Mouse (Mus musculus) hindbrain, embryonic 11.5 days (tissue): ENCODE data around the gene Slit3. TPM values are rescaled to one million over a fixed set of nuclear protein-coding genes. Genes with fewer than 3 reads are reported as not detected.
A peak's percentile ranks its signal among the peaks of the same experiment; 100 is the strongest.

Experiments used
- ATAC-seq: fragments of 200-750 bp; cut with Nextera tagmentation; 2 replicates; pipeline ENCODE4 v1.8.0; 2017; ENCODE audit warnings: mild to moderate bottlenecking, moderate TSS enrichment, moderate library complexity; ENCODE audit not compliant: low FRiP score
- DNase-seq: peaks from one replicate; pipeline ENCODE4 v3.0.0-alpha.2; 2015; ENCODE audit warnings: low spot score
- H3K27ac ChIP-seq: fragments of 300-500 bp; sonication (generic); 2 replicates; pipeline ENCODE4 v1.5.1; 2014; ENCODE audit warnings: mild to moderate bottlenecking, low read depth, low read length
- H3K27me3 ChIP-seq: fragments of 300-500 bp; sonication (generic); 2 replicates; pipeline ENCODE4 v1.6.1; 2014; ENCODE audit warnings: mild to moderate bottlenecking, low read length, moderate library complexity, mixed read lengths; ENCODE audit not compliant: control insufficient read depth, insufficient read depth
- H3K36me3 ChIP-seq: fragments of 300-500 bp; sonication (generic); 2 replicates; pipeline ENCODE4 v1.6.1; 2014; ENCODE audit warnings: mild to moderate bottlenecking, low read length, moderate library complexity, mixed read lengths; ENCODE audit not compliant: control insufficient read depth, insufficient read depth
- H3K4me1 ChIP-seq: fragments of 300-500 bp; sonication (generic); replicated peaks from 2 replicates; pipeline ENCODE4 v1.6.1; 2014; ENCODE audit warnings: low read length, mixed read lengths; ENCODE audit not compliant: control insufficient read depth, insufficient read depth
- H3K4me2 ChIP-seq: fragments of 300-500 bp; sonication (generic); replicated peaks from 2 replicates; pipeline ENCODE4 v1.6.1; 2014; ENCODE audit warnings: mild to moderate bottlenecking, low read depth, low read length
- H3K4me3 ChIP-seq: fragments of 300-500 bp; sonication (generic); 2 replicates; pipeline ENCODE4 v1.5.1; 2014; ENCODE audit warnings: low read depth, low read length
- H3K9ac ChIP-seq: fragments of 300-500 bp; sonication (generic); 2 replicates; pipeline ENCODE4 v1.6.1; 2014; ENCODE audit warnings: low read depth, low read length
- H3K9me3 ChIP-seq: fragments of 300-500 bp; sonication (generic); 2 replicates; pipeline ENCODE4 v1.6.1; 2016; ENCODE audit warnings: low read length; ENCODE audit not compliant: control insufficient read depth
- WGBS: fragments of 180-500 bp; shearing (Covaris S2); extraction: QIAGEN DNeasy Blood & Tissue Kit; methylation state at CpG from one replicate; pipeline ENCODE4 v1.1.7; 2014; 5-methylcytosine and 5-hydroxymethylcytosine counted together
- polyA plus RNA-seq: library from polyadenylated mRNA; unstranded; fragments of >200 nt; fragmentation: Nextera tagmentation; extraction: Ambion mirVana; gene quantifications from 2 replicates; pipeline ENCODE4 v1.2.1, GENCODE M21; 2014

Slit3 gene
- polyA plus RNA-seq, 1 experiment from 2014 or later: 39.3 TPM

- WGBS: 69% methylated on average over 6 of the region's 6 CpGs
- H3K27ac ChIP-seq: no peak overlapping the region
These were observed 2.3 kb upstream of the Slit3 start for GRCm38 (mm10) chr11:35118731-35119130.

DNA sequence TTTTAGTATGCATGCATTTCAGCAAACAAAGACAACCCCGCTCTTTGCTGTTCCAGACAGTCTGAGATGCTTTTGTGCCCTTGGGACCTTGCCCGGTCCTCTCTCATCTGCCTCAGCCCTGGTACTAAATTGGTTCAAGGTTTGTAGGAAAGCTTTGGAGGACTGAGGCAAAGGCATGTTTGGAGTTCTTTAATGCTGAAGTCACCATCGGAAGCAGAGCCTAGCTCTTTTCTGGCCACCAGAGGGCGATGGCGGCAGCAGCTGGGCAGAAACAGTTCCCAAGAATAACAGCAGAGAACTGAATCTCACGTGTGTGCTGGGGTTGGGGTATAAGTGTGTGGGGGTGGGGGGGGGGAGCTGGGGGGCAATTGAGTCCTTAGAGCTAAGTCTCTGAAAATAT, 1.7 kb upstream of the Slit3 start:
- 8% methylated on average over 6 of the region's 6 CpGs for WGBS
- Histone ChIP-seq H3K4me3 (no peak overlapping the region), H3K27me3 (peaks cover 26% of the 10 kb centered on the region), H3K27ac (no peak overlapping the region), H3K4me1 (peaks cover 6% of the 10 kb centered on the region; the same call in 1 of the 2 replicates), H3K9me3 (no peaks in the 10 kb centered on the region), H3K9ac (no peak overlapping the region), H3K4me2 (no peak overlapping the region), H3K36me3 (no peaks in the 10 kb centered on the region)
- DNase-seq (peak; percentile 85), ATAC-seq (no peak)

More at GRCm38 (mm10) chr11:35118731-35119130, 2.3 kb upstream of the Slit3 start:
- Histone ChIP-seq H3K27me3 (peaks cover 25% of the 10 kb centered on the region), H3K9me3 (no peaks in the 10 kb centered on the region), H3K4me2 (no peak overlapping the region), H3K4me1 (peaks cover 6% of the 10 kb centered on the region; the same call in 1 of the 2 replicates), H3K9ac (no peak overlapping the region), H3K4me3 (no peak overlapping the region), H3K36me3 (no peaks in the 10 kb centered on the region)
- ATAC-seq: no peak
- no peak for DNase-seq

DNA sequence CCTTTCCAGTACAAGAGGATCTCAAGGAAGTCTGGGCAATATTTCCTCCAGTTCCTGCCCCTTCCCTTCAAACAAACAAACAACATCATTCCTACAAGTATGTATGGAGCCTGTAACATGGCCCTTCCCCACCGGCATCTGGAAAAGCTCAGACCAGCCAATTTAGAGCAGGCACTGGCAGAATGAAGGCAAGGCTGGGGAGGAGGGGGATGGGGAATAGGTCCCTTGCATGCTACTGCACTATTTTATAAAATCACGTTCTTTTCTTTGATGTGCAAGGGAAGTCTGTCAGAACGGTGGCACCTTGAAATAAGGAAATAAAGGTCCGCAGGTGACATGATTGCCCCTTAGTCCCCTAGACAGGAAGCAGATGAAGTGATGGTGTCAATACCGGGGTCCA, 948 bp upstream of the Slit3 start:
- no peak overlapping the region for H3K4me2 ChIP-seq
- H3K9ac ChIP-seq: no peak overlapping the region
- peaks cover 6% of the 10 kb centered on the region; the same call in 1 of the 2 replicates for H3K4me1 ChIP-seq
- H3K36me3 ChIP-seq: no peaks in the 10 kb centered on the region
- DNase-seq (no peak), ATAC-seq (no peak)
- no peak overlapping the region for H3K4me3 ChIP-seq
- no peak overlapping the region for H3K27ac ChIP-seq
- no peaks in the 10 kb centered on the region for H3K9me3 ChIP-seq
- peaks cover 26% of the 10 kb centered on the region for H3K27me3 ChIP-seq
- WGBS: 53% methylated on average over 5 of the region's 5 CpGs

DNA sequence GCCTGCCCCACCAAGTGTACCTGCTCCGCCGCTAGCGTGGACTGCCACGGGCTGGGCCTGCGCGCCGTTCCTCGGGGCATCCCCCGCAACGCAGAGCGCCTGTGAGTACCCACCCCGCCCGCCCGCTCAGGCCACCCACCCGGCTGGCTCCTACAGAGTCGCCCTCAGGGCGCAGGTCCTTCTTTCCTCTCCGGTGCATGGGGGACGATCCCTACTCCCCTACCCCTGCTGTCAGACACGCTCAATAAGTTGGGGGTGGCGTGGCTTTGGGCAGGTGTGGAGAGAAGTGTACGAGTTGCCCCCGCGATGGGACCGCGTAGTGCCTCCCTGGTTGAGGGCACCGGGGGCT, 561 bp downstream of the Slit3 start:
- Histone ChIP-seq H3K4me1 (peaks cover 6% of the 10 kb centered on the region; the same call in 1 of the 2 replicates), H3K9ac (peak overlapping the region; percentile 65; the same call in 1 of the 2 replicates), H3K4me2 (peak overlapping the region; percentile 99), H3K27me3 (peaks cover 26% of the 10 kb centered on the region), H3K27ac (no peak overlapping the region), H3K36me3 (no peaks in the 10 kb centered on the region), H3K9me3 (no peaks in the 10 kb centered on the region), H3K4me3 (peak overlapping the region; percentile 66)
- peak; percentile 44 for ATAC-seq
- 1% methylated on average over 23 of the region's 27 CpGs for WGBS
- peak; percentile 62 for DNase-seq

- peak; percentile 45 for DNase-seq
- H3K27me3 ChIP-seq: peaks cover 26% of the 10 kb centered on the region
- WGBS: under 1% methylated on average over 23 of the region's 23 CpGs
These were observed 1.2 kb downstream of the Slit3 start for GRCm38 (mm10) chr11:35122091-35122811.

DNA sequence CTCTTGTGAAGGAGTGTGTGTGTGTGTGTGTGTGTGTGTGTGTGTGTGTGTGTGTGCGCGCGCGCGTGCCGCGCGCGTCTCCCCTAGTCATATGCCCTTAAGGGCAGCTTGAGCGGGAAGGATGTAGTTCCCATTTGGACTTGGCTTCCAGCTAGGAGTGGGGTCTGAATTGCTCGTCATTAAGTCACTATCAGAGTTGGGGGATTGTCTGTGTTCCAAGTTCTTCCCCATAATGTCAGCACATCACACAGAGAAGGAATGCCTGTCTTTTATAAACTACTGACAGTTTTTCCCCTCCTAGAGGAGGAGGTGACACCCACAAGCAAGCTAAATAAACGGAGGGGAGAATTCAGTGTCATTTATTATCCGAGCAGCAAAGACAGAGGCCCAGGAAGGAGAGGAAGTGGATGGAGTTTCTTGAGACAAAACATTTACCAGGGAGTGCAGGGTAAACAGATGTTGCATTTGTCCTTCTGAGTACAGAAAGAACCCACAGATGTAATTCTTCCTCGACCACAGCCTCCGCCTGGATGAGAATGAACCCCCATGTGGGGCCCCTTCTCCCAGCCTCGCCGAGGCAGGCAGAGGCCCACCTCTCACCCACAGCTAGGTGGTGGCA, 3.6 kb downstream of the Slit3 start:
- no peak overlapping the region for H3K4me2 ChIP-seq

More at GRCm38 (mm10) chr11:35122091-35122811, 1.2 kb downstream of the Slit3 start:
- Histone ChIP-seq H3K36me3 (no peaks in the 10 kb centered on the region), H3K4me1 (peaks cover 6% of the 10 kb centered on the region; the same call in 1 of the 2 replicates), H3K4me2 (peak overlapping the region; percentile 99), H3K27ac (no peak overlapping the region), H3K4me3 (peak overlapping the region; percentile 66), H3K9ac (peak overlapping the region; percentile 65; the same call in 1 of the 2 replicates), H3K9me3 (no peaks in the 10 kb centered on the region)
- ATAC-seq: no peak

GRCm38 (mm10) chr11:35125108-35125490, 4.1 kb downstream of the Slit3 start:
- no peak overlapping the region for H3K4me2 ChIP-seq
- DNase-seq (no peak), ATAC-seq (no peak)
- peaks cover 6% of the 10 kb centered on the region; the same call in 1 of the 2 replicates for H3K4me1 ChIP-seq
- no peaks in the 10 kb centered on the region for H3K9me3 ChIP-seq
- WGBS: 52% methylated on average over 10 of the region's 10 CpGs
- H3K27me3 ChIP-seq: peaks cover 26% of the 10 kb centered on the region
- no peak overlapping the region for H3K27ac ChIP-seq
- no peaks in the 10 kb centered on the region for H3K36me3 ChIP-seq
- no peak overlapping the region for H3K9ac ChIP-seq
- H3K4me3 ChIP-seq: no peak overlapping the region

More for the DNA sequence above, 3.6 kb downstream of the Slit3 start:
- no peak overlapping the region for H3K4me3 ChIP-seq
- ATAC-seq (no peak), DNase-seq (no peak)
- 57% methylated on average over 17 of the region's 17 CpGs for WGBS
- H3K9ac ChIP-seq: no peak overlapping the region
- H3K4me1 ChIP-seq: peaks cover 6% of the 10 kb centered on the region; the same call in 1 of the 2 replicates
- H3K27ac ChIP-seq: no peak overlapping the region
- no peaks in the 10 kb centered on the region for H3K9me3 ChIP-seq
- H3K27me3 ChIP-seq: peaks cover 26% of the 10 kb centered on the region
- no peaks in the 10 kb centered on the region for H3K36me3 ChIP-seq

- Histone ChIP-seq H3K9ac (no peak overlapping the region), H3K9me3 (no peaks in the 10 kb centered on the region), H3K4me2 (no peak overlapping the region), H3K27ac (no peak overlapping the region), H3K36me3 (no peaks in the 10 kb centered on the region), H3K27me3 (no peaks in the 10 kb centered on the region), H3K4me1 (no peaks in the 10 kb centered on the region), H3K4me3 (no peak overlapping the region)
- WGBS: 79% methylated on average over 5 of the region's 5 CpGs
- ATAC-seq (no peak), DNase-seq (no peak)
These were observed 10.7 kb downstream of the Slit3 start for GRCm38 (mm10) chr11:35131740-35132139.
